Mouse (Mus musculus) intestine, embryonic 14.5 days (tissue): Measurements from ENCODE around the gene Fbrsl1. TPM values are rescaled to one million over a fixed set of nuclear protein-coding genes. Genes with fewer than 3 reads are reported as not detected.
A peak's percentile ranks its signal among the peaks of the same experiment; 100 is the strongest.

Experiments used
- ATAC-seq: fragments of 200-750 bp; cut with Nextera tagmentation; replicated peaks from 2 replicates; pipeline ENCODE4 v1.8.0; 2017; ENCODE audit warnings: low read depth, moderate number of reproducible peaks, moderate TSS enrichment, moderate library complexity; ENCODE audit not compliant: low FRiP score, low TSS enrichment
- DNase-seq: peaks from one replicate; pipeline ENCODE4 v3.0.0-alpha.2; 2018; ENCODE audit warnings: low spot score
- H3K27ac ChIP-seq: fragments of 300-500 bp; sonication (generic); 2 replicates; pipeline ENCODE4 v1.5.1; 2014; ENCODE audit warnings: low read depth, mild to moderate bottlenecking, control low read depth
- H3K27me3 ChIP-seq: fragments of 300-500 bp; sonication (generic); replicated peaks from 2 replicates; pipeline ENCODE4 v1.6.1; 2014; ENCODE audit warnings: low read length, control low read depth; ENCODE audit not compliant: control insufficient read depth, insufficient read depth
- H3K36me3 ChIP-seq: fragments of 300-500 bp; sonication (generic); 2 replicates; pipeline ENCODE4 v1.6.1; 2014; ENCODE audit warnings: low read length, control low read depth; ENCODE audit not compliant: control insufficient read depth, insufficient read depth
- H3K4me1 ChIP-seq: fragments of 300-500 bp; sonication (generic); replicated peaks from 2 replicates; pipeline ENCODE4 v1.6.1; 2014; ENCODE audit warnings: low read length, control low read depth, mixed read lengths; ENCODE audit not compliant: control insufficient read depth, insufficient read depth
- H3K4me2 ChIP-seq: fragments of 300-500 bp; sonication (generic); 2 replicates; pipeline ENCODE4 v1.6.1; 2014; ENCODE audit warnings: low read length
- H3K4me3 ChIP-seq: fragments of 300-500 bp; sonication (generic); 2 replicates; pipeline ENCODE4 v1.5.1; 2014; ENCODE audit warnings: low read depth, low read length, control low read depth, mixed read lengths
- H3K9ac ChIP-seq: fragments of 300-500 bp; sonication (generic); 2 replicates; pipeline ENCODE4 v1.6.1; 2014; ENCODE audit warnings: mild to moderate bottlenecking, low read length
- H3K9me3 ChIP-seq: fragments of 300-500 bp; sonication (generic); 2 replicates; pipeline ENCODE4 v1.6.1; 2016; ENCODE audit warnings: low read length, control low read depth; ENCODE audit not compliant: control insufficient read depth
- WGBS: fragments of 180-500 bp; shearing (Covaris S2); extraction: QIAGEN DNeasy Blood & Tissue Kit; methylation state at CpG from one replicate; pipeline ENCODE4 v1.1.7; 2014; 5-methylcytosine and 5-hydroxymethylcytosine counted together
- polyA plus RNA-seq: library from polyadenylated mRNA; unstranded; fragments of >200 nt; fragmentation: Nextera tagmentation; extraction: Ambion mirVana; gene quantifications from 2 replicates; pipeline ENCODE4 v1.2.1, GENCODE M21; 2014

The Fbrsl1 gene
- polyA plus RNA-seq, 1 experiment from 2014 or later, result 13.3 TPM

DNA sequence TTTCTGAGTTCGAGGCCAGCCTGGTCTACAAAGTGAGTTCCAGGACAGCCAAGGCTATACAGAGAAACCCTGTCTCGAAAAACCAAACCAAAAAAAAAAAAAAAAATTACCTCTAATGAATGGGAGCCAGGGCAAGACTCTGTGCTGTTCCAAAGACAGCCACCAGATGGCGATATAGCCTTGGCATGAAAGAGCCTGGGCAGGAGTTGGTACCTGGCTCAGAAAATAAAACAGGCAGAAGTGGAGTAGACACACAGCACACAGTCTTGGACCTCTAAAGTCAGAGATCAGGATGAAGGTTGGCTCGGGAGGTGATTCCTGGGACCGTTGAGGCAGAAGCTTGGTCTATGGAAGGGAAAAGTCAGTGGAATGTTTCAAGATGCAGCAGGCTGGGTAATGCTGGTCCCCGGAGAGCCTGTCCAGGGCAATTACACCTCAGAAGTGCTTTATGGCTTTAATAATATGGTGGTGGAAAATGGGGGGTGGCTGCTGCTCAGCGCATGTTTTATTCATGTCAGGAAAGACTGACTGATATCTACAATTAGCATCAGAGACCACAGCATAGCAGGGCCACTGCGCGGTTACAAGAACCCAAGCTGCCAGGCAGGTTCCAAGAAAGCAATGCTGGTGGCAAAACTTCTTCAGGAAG is 90.6 kb downstream of the Fbrsl1 start:
- Histone ChIP-seq H3K9me3 (no peaks in the 10 kb centered on the region), H3K9ac (no peak overlapping the region), H3K27ac (no peak overlapping the region), H3K27me3 (peaks cover 11% of the 10 kb centered on the region; the same call in 1 of the 2 replicates), H3K4me1 (no peaks in the 10 kb centered on the region), H3K4me3 (no peak overlapping the region), H3K36me3 (no peaks in the 10 kb centered on the region), H3K4me2 (no peak overlapping the region)
- peak; percentile 96 for DNase-seq
- 0 out of 2 replicates have a peak, but pooled peaks have one; percentile 16 for ATAC-seq
- 43% methylated on average over 9 of the region's 9 CpGs for WGBS

DNA sequence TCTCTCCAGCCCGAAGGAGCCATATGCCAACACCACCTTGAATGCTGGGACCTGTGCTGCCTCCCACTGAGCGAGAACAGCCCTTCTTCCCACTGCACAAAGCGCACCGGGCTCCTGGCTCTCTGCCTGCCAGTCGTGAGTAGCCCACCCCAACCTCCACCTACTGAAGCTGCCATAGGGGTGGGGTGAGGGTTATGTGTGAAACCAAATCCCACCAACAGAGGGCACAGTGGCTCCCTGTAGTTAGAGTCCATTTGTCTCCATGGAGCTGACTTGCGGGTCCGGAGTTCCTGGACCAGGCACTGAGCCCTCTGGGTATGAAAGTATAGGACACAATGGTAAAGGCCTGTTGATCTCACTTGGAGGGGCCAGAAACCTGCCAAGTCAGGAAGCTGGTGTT is 93.6 kb downstream of the Fbrsl1 start:
- H3K4me3 ChIP-seq, result no peak overlapping the region
- peaks cover 11% of the 10 kb centered on the region; the same call in 1 of the 2 replicates for H3K27me3 ChIP-seq
- DNase-seq (peak; percentile 76), ATAC-seq (0 out of 2 replicates have a peak, but pooled peaks have one; percentile 43)
- H3K9me3 ChIP-seq, result no peaks in the 10 kb centered on the region
- no peak overlapping the region for H3K9ac ChIP-seq
- no peaks in the 10 kb centered on the region for H3K36me3 ChIP-seq
- H3K27ac ChIP-seq, result no peak overlapping the region
- H3K4me1 ChIP-seq, result no peaks in the 10 kb centered on the region
- WGBS, result 19% methylated on average over 7 of the region's 7 CpGs
- no peak overlapping the region for H3K4me2 ChIP-seq

DNA sequence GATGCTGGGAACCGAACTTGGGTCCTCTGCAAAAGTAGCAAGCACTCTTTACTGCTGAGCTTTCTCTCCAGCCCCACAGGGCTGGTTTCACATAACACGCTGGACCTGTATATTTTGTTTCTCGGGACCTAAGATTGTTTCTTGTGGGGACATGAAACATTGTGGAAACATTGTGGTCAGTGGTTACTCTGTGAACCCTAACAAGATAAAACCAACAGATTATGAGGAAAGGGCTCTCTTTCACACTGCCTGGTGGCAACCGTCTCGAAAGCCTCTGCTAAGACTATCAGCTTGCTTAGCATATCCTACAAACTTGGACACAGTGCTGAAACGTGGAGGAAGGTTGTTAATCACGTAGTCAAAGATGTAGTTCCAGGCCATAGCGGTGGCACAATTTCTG is 101.3 kb downstream of the Fbrsl1 start:
- Histone ChIP-seq H3K9me3 (no peaks in the 10 kb centered on the region), H3K4me3 (no peak overlapping the region), H3K9ac (no peak overlapping the region), H3K4me2 (no peak overlapping the region), H3K4me1 (peaks cover 5% of the 10 kb centered on the region; the same call in 1 of the 2 replicates), H3K27me3 (peaks cover 18% of the 10 kb centered on the region), H3K27ac (no peak overlapping the region), H3K36me3 (no peaks in the 10 kb centered on the region)
- DNase-seq, result no peak
- no peak for ATAC-seq
- WGBS, result 86% methylated on average over 8 of the region's 8 CpGs

DNA sequence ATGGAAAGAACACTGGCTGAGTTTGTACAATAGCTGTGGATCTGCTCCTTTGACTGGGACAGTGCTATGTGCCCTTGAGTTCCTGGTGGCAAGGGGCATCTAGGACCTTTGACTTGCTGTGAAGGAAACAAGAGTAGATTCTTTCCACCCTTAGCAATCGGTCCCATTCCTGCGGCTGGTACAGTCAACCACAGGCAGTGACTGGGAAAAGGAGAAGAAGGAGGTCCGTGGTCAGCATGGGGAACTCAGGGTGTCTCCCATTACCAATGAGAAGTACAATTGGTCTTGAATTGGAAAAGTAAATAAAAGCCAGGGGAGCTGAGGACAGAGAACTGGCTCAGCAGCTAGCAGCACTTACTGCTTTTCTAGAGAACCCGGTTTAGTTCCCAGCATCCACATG is 102.8 kb downstream of the Fbrsl1 start:
- H3K4me1 ChIP-seq, result peaks cover 5% of the 10 kb centered on the region; the same call in 1 of the 2 replicates
- peaks cover 26% of the 10 kb centered on the region for H3K27me3 ChIP-seq
- ATAC-seq, result no peak
- H3K36me3 ChIP-seq, result no peaks in the 10 kb centered on the region
- no peak overlapping the region for H3K9ac ChIP-seq
- H3K4me3 ChIP-seq, result no peak overlapping the region
- 78% methylated on average over 4 of the region's 4 CpGs for WGBS
- H3K27ac ChIP-seq, result no peak overlapping the region
- H3K9me3 ChIP-seq, result no peaks in the 10 kb centered on the region
- H3K4me2 ChIP-seq, result no peak overlapping the region
- no peak for DNase-seq

DNA sequence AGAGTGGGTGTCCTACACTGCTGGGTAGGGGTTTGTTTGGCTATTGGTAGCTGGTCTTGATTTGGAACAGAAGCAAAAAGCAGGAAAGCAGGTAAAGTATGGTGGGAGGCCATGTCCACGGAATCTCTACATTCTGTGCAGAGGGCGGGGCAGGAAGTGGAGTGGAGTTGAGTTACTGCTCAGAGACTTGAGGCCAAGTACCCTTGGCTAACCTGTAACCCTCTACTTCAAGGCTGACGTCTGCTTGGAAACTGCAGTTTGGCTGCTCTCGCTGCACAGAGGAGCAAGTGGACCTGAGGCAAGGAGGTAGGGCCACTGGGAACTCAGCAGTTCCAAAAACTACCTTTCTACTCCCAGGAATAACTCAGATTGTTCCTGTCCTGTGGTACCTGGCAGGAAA is 103.8 kb downstream of the Fbrsl1 start, which contains the start of gene Lrcol1:
Lrcol1 (plus strand) TSS at position 207 of the 400 bp plus-strand sequence.
- DNase-seq (no peak), ATAC-seq (no peak)
- Histone ChIP-seq H3K9me3 (no peaks in the 10 kb centered on the region), H3K9ac (no peak within 1 kb of the TSS), H3K27ac (no peak within 1 kb of the TSS), H3K4me1 (peaks cover 5% of the 10 kb centered on the region; the same call in 1 of the 2 replicates), H3K27me3 (peaks cover 26% of the 10 kb centered on the region), H3K4me3 (no peak within 1 kb of the TSS), H3K4me2 (no peak within 1 kb of the TSS; the same call in 1 of the 2 replicates), H3K36me3 (no peaks in the 10 kb centered on the region)
- WGBS, result 62% methylated on average over 4 of the region's 4 CpGs

DNA sequence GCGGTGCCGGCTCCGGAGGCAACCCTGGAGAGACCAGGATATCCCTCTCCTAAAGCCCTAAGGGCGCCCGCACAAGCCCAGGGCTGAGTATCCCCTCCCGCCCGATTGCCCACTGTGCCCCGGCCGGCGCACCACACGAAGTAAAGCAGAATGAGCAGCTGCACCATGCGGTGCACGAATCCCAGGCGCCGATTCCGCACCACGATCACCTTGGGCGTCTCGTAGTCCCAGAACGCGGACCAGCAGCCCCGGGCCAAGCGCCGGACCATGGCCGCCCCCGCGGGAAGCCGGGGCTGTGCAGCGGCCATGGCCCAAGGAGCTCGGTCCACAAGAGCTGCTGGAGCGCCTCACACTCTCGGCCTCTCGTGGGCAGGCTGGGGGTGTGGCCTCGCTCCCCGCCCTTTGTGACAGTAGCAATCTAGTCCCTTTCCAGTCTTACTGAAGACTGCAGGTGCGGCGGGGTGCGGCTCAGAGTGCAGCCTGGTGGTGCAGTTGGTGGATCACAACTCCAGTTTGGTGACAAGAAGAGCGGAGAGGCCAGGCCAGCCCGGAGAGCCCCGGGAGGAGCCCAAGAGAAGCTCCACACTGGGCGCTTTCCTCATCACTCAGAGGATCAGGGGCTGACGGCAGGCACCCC is 105.5 kb downstream of the Fbrsl1 start, which contains the start of gene P2rx2:
P2rx2 (minus strand) TSS at position 565 of the 637 bp plus-strand sequence.
- ATAC-seq (peak; percentile 80), DNase-seq (peak; percentile 81)
- H3K27ac ChIP-seq, result no peak within 1 kb of the TSS
- 2% methylated on average over 43 of the region's 43 CpGs for WGBS
- no peaks in the 10 kb centered on the region for H3K9me3 ChIP-seq
- peaks cover 26% of the 10 kb centered on the region for H3K27me3 ChIP-seq
- H3K4me3 ChIP-seq, result peak within 1 kb of the TSS; percentile 42
- H3K9ac ChIP-seq, result peak within 1 kb of the TSS; percentile 39
- peaks cover 9% of the 10 kb centered on the region; the same call in 1 of the 2 replicates for H3K36me3 ChIP-seq
- H3K4me2 ChIP-seq, result peak within 1 kb of the TSS; percentile 95
- H3K4me1 ChIP-seq, result peaks cover 5% of the 10 kb centered on the region; the same call in 1 of the 2 replicates

DNA sequence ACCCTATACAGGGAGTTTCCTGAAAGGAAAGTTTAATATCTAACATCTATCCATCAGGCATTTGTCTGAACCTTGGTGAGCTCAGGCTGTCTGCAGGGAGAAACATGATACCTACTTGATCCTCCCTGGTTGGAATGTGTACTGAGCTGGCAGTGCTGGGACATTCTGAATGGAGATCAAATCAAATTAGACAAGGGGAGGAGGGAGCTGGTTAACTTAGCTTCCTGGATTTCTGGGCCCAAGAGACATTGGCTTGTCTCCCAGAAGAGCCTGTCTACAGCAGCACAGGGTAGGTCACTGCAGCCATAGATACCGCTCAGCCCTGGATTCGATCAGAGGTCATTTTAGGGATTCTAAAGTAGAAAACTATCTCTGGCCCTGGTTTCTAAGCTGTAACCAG is 109.5 kb downstream of the Fbrsl1 start:
- H3K9me3 ChIP-seq, result no peaks in the 10 kb centered on the region
- H3K36me3 ChIP-seq, result peaks cover 48% of the 10 kb centered on the region
- no peak for ATAC-seq
- H3K9ac ChIP-seq, result no peak overlapping the region
- H3K4me1 ChIP-seq, result peaks cover 5% of the 10 kb centered on the region; the same call in 1 of the 2 replicates
- H3K4me2 ChIP-seq, result no peak overlapping the region
- H3K27me3 ChIP-seq, result peaks cover 22% of the 10 kb centered on the region
- WGBS, result 82% methylated on average over 2 of the region's 2 CpGs
- no peak for DNase-seq
- no peak overlapping the region for H3K4me3 ChIP-seq
- H3K27ac ChIP-seq, result no peak overlapping the region

DNA sequence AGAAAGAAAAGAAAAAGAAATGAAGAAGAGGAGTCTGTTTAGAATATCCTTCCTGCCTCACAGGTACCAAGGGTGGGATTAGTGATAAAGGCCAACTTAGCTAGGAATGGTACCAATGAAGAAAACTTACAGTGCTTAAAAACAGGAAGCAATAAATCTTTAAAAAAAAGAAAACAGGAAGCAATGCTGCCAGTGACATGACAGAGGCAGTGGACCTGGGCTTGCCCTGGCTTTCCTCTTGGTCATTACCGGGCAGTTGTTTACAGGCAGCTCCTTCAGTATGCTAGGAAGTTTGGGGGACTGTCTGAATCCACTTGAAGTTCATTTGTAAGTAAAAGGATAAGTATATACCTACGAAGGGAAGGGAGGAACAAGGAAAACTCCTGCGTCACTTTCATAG is 117.8 kb downstream of the Fbrsl1 start:
- Histone ChIP-seq H3K4me3 (no peak overlapping the region), H3K9me3 (no peaks in the 10 kb centered on the region), H3K4me1 (no peaks in the 10 kb centered on the region), H3K9ac (no peak overlapping the region), H3K36me3 (peaks cover 86% of the 10 kb centered on the region), H3K27me3 (no peaks in the 10 kb centered on the region), H3K4me2 (no peak overlapping the region), H3K27ac (no peak overlapping the region)
- DNase-seq (no peak), ATAC-seq (no peak)
- 66% methylated on average over 3 of the region's 3 CpGs for WGBS
